ENCODE assay signal across 8 mouse cellular contexts in the genomic region with DNA sequence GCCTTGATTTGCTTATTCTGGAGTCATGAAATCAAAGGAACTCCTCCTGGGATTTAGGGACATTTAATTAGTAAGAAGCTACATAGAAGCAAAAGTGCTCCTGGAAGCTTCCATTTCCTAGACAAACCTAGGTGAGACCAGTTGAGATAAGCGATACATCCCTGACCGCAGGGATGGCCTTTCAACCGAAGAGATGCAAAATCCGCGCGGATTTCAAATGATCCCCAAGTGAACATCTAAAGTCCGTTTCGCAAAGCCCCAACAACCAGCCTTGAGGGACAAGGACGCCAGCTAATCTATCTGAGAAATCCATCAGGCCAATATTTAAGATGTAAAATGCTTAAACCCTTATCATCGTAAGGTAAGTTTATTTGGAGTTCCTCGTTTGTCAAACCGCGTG. TPM values are rescaled to one million over a fixed set of nuclear protein-coding genes. Genes with fewer than 3 reads are reported as not detected.
DNase-seq lines count a peak whose midpoint lies in the region; ATAC-seq and TF ChIP-seq lines count a peak whose summit lies in the region.

No protein-coding gene starts in this region.

- no peaks in the 10 kb centered on the region for H3K27me3 ChIP-seq in embryonic facial prominence, embryonic 12.5 days
- no peaks in the 10 kb centered on the region for H3K27me3 ChIP-seq in hindbrain, embryonic 12.5 days
- no peaks in the 10 kb centered on the region for H3K27me3 ChIP-seq in lung, postnatal 0 days (replicated peaks; ENCODE audit: insufficient read depth, low read length)

- intact Hi-C loops in left cerebral cortex, postnatal 25 days (cut with DNase I) = no loop called here

- H3K36me3 ChIP-seq in embryonic facial prominence, embryonic 12.5 days = no peaks in the 10 kb centered on the region
- H3K36me3 ChIP-seq in hindbrain, embryonic 12.5 days = no peaks in the 10 kb centered on the region
- H3K36me3 ChIP-seq in lung, postnatal 0 days (ENCODE audit: insufficient read depth, low read length) = no peaks in the 10 kb centered on the region

- no peaks in the 10 kb centered on the region; the same call in 1 of the 2 replicates for H3K4me1 ChIP-seq in lung, adult 2 months (ENCODE audit: control insufficient read depth, insufficient read depth, low read length)
- H3K4me1 ChIP-seq in embryonic facial prominence, embryonic 12.5 days = no peaks in the 10 kb centered on the region
- no peaks in the 10 kb centered on the region; the same call in 1 of the 2 replicates for H3K4me1 ChIP-seq in hindbrain, embryonic 12.5 days
- H3K4me1 ChIP-seq in lung, postnatal 0 days (ENCODE audit: insufficient read depth, low read depth, low read length) = no peaks in the 10 kb centered on the region

- no peak overlapping the region for H3K27ac ChIP-seq in embryonic facial prominence, embryonic 12.5 days
- H3K27ac ChIP-seq in hindbrain, embryonic 12.5 days = no peak overlapping the region
- H3K27ac ChIP-seq in lung, postnatal 0 days (ENCODE audit: low read length) = no peak overlapping the region

- H3K9me3 ChIP-seq in embryonic facial prominence, embryonic 12.5 days = no peaks in the 10 kb centered on the region
- no peaks in the 10 kb centered on the region for H3K9me3 ChIP-seq in hindbrain, embryonic 12.5 days (replicated peaks)
- H3K9me3 ChIP-seq in lung, postnatal 0 days (ENCODE audit: low read length) = no peaks in the 10 kb centered on the region

- DNase-seq in lung, adult 2 months = no peak
- no peak for DNase-seq in lung, postnatal 36 days
- DNase-seq in lung, postnatal 0 days (ENCODE audit: low spot score) = peak; percentile 32
- DNase-seq in left cerebral cortex, adult 9 months (ENCODE audit: low spot score in 2 of 2) = no peak
- DNase-seq in spleen, adult 12 weeks (ENCODE audit: low spot score) = no peak
- DNase-seq in left cerebral cortex, postnatal 25 days (ENCODE audit: low spot score in 2 of 2) = no peak

- WGBS in lung, adult 2 months = under 1% methylated on average over 13 of the region's 13 CpGs
- 2% methylated on average over 13 of the region's 13 CpGs for WGBS in embryonic facial prominence, embryonic 12.5 days
- 2% methylated on average over 13 of the region's 13 CpGs for WGBS in hindbrain, embryonic 12.5 days
- WGBS in lung, postnatal 0 days = under 1% methylated on average over 13 of the region's 13 CpGs

- peak overlapping the region; percentile 42 for H3K9ac ChIP-seq in embryonic facial prominence, embryonic 12.5 days
- H3K9ac ChIP-seq in hindbrain, embryonic 12.5 days = peak overlapping the region; percentile 65
- peak overlapping the region; percentile 35; the same call in 1 of the 2 replicates for H3K9ac ChIP-seq in lung, postnatal 0 days (replicated peaks; ENCODE audit: low read depth)

- TF ChIP-seq POLR2A in lung, adult 2 months (IDR thresholded peaks at IDR 0.05; ENCODE audit: borderline replicate concordance, extremely low read depth, low read depth, low read length) = no peak

- peak overlapping the region; percentile 69 for H3K4me2 ChIP-seq in embryonic facial prominence, embryonic 12.5 days (replicated peaks)
- H3K4me2 ChIP-seq in hindbrain, embryonic 12.5 days (replicated peaks) = peak overlapping the region; percentile 77
- peak overlapping the region; percentile 73 for H3K4me2 ChIP-seq in lung, postnatal 0 days (replicated peaks; ENCODE audit: low read depth, low read length)

- H3K4me3 ChIP-seq in lung, adult 2 months (replicated peaks; ENCODE audit: extremely low read depth, low read depth, low read length) = peak overlapping the region; percentile 88
- H3K4me3 ChIP-seq in embryonic facial prominence, embryonic 12.5 days = peak overlapping the region; percentile 63
- H3K4me3 ChIP-seq in hindbrain, embryonic 12.5 days = peak overlapping the region; percentile 65
- peak overlapping the region; percentile 55 for H3K4me3 ChIP-seq in lung, postnatal 0 days (ENCODE audit: low read depth, low read length)

- TF ChIP-seq CTCF in lung, adult 2 months (IDR thresholded peaks at IDR 0.05; ENCODE audit: insufficient read depth, low read length) = no peak
- no peak for TF ChIP-seq CTCF in lung, postnatal 0 days (IDR thresholded peaks at IDR 0.05)

- no peak for ATAC-seq in embryonic facial prominence, embryonic 12.5 days (ENCODE audit: insufficient number of reproducible peaks, insufficient read depth, low FRiP score, low TSS enrichment)
- no peak for ATAC-seq in hindbrain, embryonic 12.5 days (ENCODE audit: low FRiP score)
- no peak for ATAC-seq in lung, postnatal 0 days

- TF ChIP-seq EP300 in lung, postnatal 0 days (IDR thresholded peaks at IDR 0.05) = no peak

RNA-seq across cellular contexts. Expression of gene Rpp40, which starts 0.8 kb away (rescaled TPM):
- 1.7 and 2.9 TPM in 2 replicates for polyA plus RNA-seq in lung, adult 2 months (2012; rRNA removed)
- 20.9 and 22.3 TPM in 2 replicates for polyA plus RNA-seq in embryonic facial prominence, embryonic 12.5 days (2016; fragmentation: Nextera tagmentation; extraction: Ambion mirVana)
- 14.7 and 14.9 TPM in 2 replicates for polyA plus RNA-seq in hindbrain, embryonic 12.5 days (2016; fragmentation: Nextera tagmentation; extraction: Ambion mirVana)
- polyA plus RNA-seq in lung, postnatal 0 days (2015; fragmentation: Nextera tagmentation; extraction: Ambion mirVana) = 4.2 and 6.5 TPM in 2 replicates
- total RNA-seq in left cerebral cortex, postnatal 25 days (2021) = 1 to 10 TPM; 4.4 to 5.8 TPM

RNA-seq across cellular contexts. Expression of gene Ppp1r3g, which starts 53.3 kb away (rescaled TPM):
- polyA plus RNA-seq in lung, adult 2 months (2012; rRNA removed) = 0.10 TPM in 1 of 2 replicates, not detected in the other
- polyA plus RNA-seq in embryonic facial prominence, embryonic 12.5 days (2016; fragmentation: Nextera tagmentation; extraction: Ambion mirVana) = 0.89 and 0.93 TPM in 2 replicates
- 1.1 and 1.4 TPM in 2 replicates for polyA plus RNA-seq in hindbrain, embryonic 12.5 days (2016; fragmentation: Nextera tagmentation; extraction: Ambion mirVana)
- 0.38 and 0.55 TPM in 2 replicates for polyA plus RNA-seq in lung, postnatal 0 days (2015; fragmentation: Nextera tagmentation; extraction: Ambion mirVana)
- 10 to 100 TPM; 14.3 to 14.9 TPM for total RNA-seq in left cerebral cortex, postnatal 25 days (2021)
